28 mouse cellular contexts compared by ENCODE assay signal in the genomic region with DNA sequence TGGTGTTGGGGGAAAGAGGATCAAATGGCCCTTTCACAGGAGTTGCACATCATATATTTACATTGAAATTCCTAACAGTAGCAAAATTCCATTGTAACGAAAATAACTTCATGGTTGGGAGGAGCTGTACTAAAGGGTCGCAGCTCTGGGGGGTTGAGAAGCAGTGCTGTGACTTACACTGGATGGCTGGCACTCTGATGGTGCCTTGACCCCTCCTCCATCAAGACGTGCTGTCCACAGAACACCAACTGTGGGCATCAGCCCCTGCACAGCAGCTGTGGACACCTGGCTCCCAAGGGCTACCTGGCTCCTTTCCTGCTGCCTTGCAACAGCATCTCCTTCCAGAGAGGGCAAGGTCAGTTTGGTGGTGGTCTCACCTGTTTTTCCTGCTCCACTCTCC.
"Had no signal": no experiment of that assay in that cellular context is flagged by ENCODE, and none has a peak within 500 bp of the region (broad histone marks: within the 10 kb centered on the region; RNA-seq: fewer than 3 reads in every experiment).

No protein-coding gene starts in this region.

- H3K27me3 ChIP-seq: embryonic facial prominence, embryonic 12.5 days; embryonic facial prominence, embryonic 13.5 days; embryonic facial prominence, embryonic 15.5 days; forebrain, embryonic 12.5 days; forebrain, embryonic 13.5 days; forebrain, embryonic 15.5 days had no signal

- ATAC-seq: forebrain, embryonic 13.5 days; forebrain, embryonic 14.5 days; forebrain, embryonic 15.5 days; forebrain, embryonic 16.5 days; forebrain, postnatal 0 days had no signal

- H3K9ac ChIP-seq: embryonic facial prominence, embryonic 12.5 days; embryonic facial prominence, embryonic 13.5 days; embryonic facial prominence, embryonic 15.5 days; forebrain, embryonic 12.5 days; forebrain, embryonic 13.5 days; forebrain, embryonic 15.5 days; forebrain, postnatal 0 days had no signal

- H3K4me2 ChIP-seq: embryonic facial prominence, embryonic 12.5 days; embryonic facial prominence, embryonic 13.5 days; embryonic facial prominence, embryonic 15.5 days; forebrain, embryonic 12.5 days; forebrain, embryonic 13.5 days; forebrain, embryonic 15.5 days had no signal

- H3K4me3 ChIP-seq: embryonic facial prominence, embryonic 10.5 days; embryonic facial prominence, embryonic 12.5 days; embryonic facial prominence, embryonic 13.5 days; embryonic facial prominence, embryonic 15.5 days; erythroblast, embryonic 14.5 days; forebrain, embryonic 10.5 days; forebrain, embryonic 12.5 days; forebrain, embryonic 13.5 days; forebrain, embryonic 15.5 days; gastrocnemius, adult 2 months had no signal

- H3K9me3 ChIP-seq: embryonic facial prominence, embryonic 10.5 days; embryonic facial prominence, embryonic 12.5 days; embryonic facial prominence, embryonic 13.5 days; embryonic facial prominence, embryonic 15.5 days; forebrain, embryonic 10.5 days; forebrain, embryonic 12.5 days; forebrain, embryonic 13.5 days; forebrain, embryonic 15.5 days had no signal

- H3K27ac ChIP-seq: embryonic facial prominence, embryonic 10.5 days; embryonic facial prominence, embryonic 12.5 days; embryonic facial prominence, embryonic 13.5 days; embryonic facial prominence, embryonic 15.5 days; forebrain, embryonic 10.5 days; forebrain, embryonic 12.5 days; forebrain, embryonic 13.5 days; forebrain, embryonic 15.5 days; gastrocnemius, adult 2 months had no signal

- DNase-seq: cerebellum, adult 18-20 months; cerebellum, adult 2 months; cerebellum, adult 8-10 months; cerebellum, adult 9-10 months; cerebellum, adult 9-11 months; cerebellum, postnatal 10 days; cerebellum, postnatal 14 days; cerebellum, postnatal 25 days; cerebellum, postnatal 36 days; embryo, embryonic 11 days; forebrain, postnatal 0 days; gastrocnemius, adult 2 months; gastrocnemius, postnatal 10 days; gastrocnemius, postnatal 14 days; gastrocnemius, postnatal 25 days; gastrocnemius, postnatal 36 days; heart, adult 18-20 months had no signal
